Mouse (Mus musculus): ENCODE results near the gene Olfr825. TPM values are rescaled to one million over a fixed set of nuclear protein-coding genes. Genes with fewer than 3 reads are reported as not detected.

The Olfr825 gene
- polyA plus RNA-seq, 1 experiment: not detected

Other genes with a start within 250 kb of the Olfr825 start
- gene Olfr818, start 217.7 kb downstream of the Olfr825 start, polyA plus RNA-seq (2012; rRNA removed): not detected in 2 replicates
- gene Olfr819, start 199.5 kb downstream of the Olfr825 start, polyA plus RNA-seq (2012; rRNA removed): not detected in 2 replicates
- gene Olfr247, start 190.6 kb downstream of the Olfr825 start, polyA plus RNA-seq (2012; rRNA removed): not detected in 2 replicates
- not detected in 2 replicates for gene Gm10310, start 181.7 kb downstream of the Olfr825 start, polyA plus RNA-seq (2012; rRNA removed)
- gene Olfr820, start 154.1 kb downstream of the Olfr825 start, polyA plus RNA-seq (2012; rRNA removed): not detected in 2 replicates
- not detected in 2 replicates for gene Olfr821, start 136.4 kb downstream of the Olfr825 start, polyA plus RNA-seq (2012; rRNA removed)
- not detected in 2 replicates for gene Olfr822, start 95.6 kb downstream of the Olfr825 start, polyA plus RNA-seq (2012; rRNA removed)
- gene Olfr823, start 51.4 kb downstream of the Olfr825 start, polyA plus RNA-seq (2012; rRNA removed): not detected in 2 replicates
- gene Olfr824, start 36.8 kb downstream of the Olfr825 start, polyA plus RNA-seq (2012; rRNA removed): not detected in 2 replicates
- not detected in 2 replicates for gene Olfr826, start 17.4 kb upstream of the Olfr825 start, polyA plus RNA-seq (2012; rRNA removed)
- gene Olfr827, start 47.6 kb upstream of the Olfr825 start, polyA plus RNA-seq (2012; rRNA removed): not detected in 2 replicates
- 0.05 TPM in 1 of 2 replicates, not detected in the other for gene Neurod4, start 113.5 kb upstream of the Olfr825 start, polyA plus RNA-seq (2012; rRNA removed)
- 68.1 and 72.4 TPM in 2 replicates for gene Tespa1, start 156.1 kb upstream of the Olfr825 start, polyA plus RNA-seq (2012; rRNA removed)
- gene Vmn2r84, start 227.6 kb upstream of the Olfr825 start, polyA plus RNA-seq (2012; rRNA removed): 0.01 TPM in 1 of 2 replicates, not detected in the other